Mouse (Mus musculus) testis, adult 2 months (tissue): Measurements from ENCODE around the gene Ncf2.

ENCODE experiments used
- CTCF ChIP-seq: fragments of 200-500 bp; IDR thresholded peaks from 2 replicates; pipeline ENCODE4 v1.5.1; 2012; ENCODE audit warnings: low read depth, mild to moderate bottlenecking, inconsistent platforms, low read length, moderate library complexity; ENCODE audit not compliant: control insufficient read depth, insufficient read depth, insufficient replicate concordance
- POLR2A ChIP-seq: fragments of 200-500 bp; IDR thresholded peaks from 2 replicates; pipeline ENCODE4 v1.6.1; 2012; ENCODE audit warnings: low read depth, mild to moderate bottlenecking, inconsistent platforms, low read length, moderate library complexity; ENCODE audit not compliant: control insufficient read depth

GRCm38 (mm10) chr1:152840343-152840742 is 40.3 kb downstream of the Ncf2 start:
- no peak for TF ChIP-seq POLR2A
- TF ChIP-seq CTCF, result no peak
